Mouse (Mus musculus): ENCODE results near the gene Irx2.

DNA sequence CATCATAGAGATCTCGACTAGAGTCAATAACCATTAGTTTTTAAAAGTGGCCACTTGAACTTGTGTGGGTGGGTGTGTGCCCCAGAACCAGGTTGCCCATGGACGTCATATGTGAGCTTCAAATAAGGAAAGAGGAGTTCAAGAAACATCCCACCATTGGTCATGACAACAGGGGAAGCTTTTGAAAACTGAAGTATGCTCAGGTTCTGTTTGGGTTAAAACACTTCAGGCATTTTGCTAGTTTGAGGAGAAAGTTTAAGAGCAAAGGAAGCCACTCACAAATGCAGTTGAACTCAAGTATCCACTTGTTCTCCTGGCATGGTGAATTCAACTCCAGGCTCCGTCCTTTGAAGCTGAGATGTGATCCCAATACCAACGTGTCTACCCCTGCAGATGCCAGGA is 34.9 kb upstream of the Irx2 start:
- TF ChIP-seq CEBPB (IDR thresholded peaks at IDR 0.05; ENCODE audit: insufficient read depth, poor library complexity, severe bottlenecking) (no peak), TCF12 (IDR thresholded peaks at IDR 0.05; ENCODE audit: insufficient read depth, poor library complexity, severe bottlenecking) (no peak), MYOG (IDR thresholded peaks at IDR 0.05; ENCODE audit: control insufficient read depth in 1 of 3, insufficient read depth in 1 of 3, insufficient read length in 2 of 3, low read depth in 2 of 3) (no peak), MAX (IDR thresholded peaks at IDR 0.05; ENCODE audit: low read depth) (no peak), POLR2A (IDR thresholded peaks at IDR 0.05; ENCODE audit: insufficient read length, low read depth) (no peak), SRF (IDR thresholded peaks at IDR 0.05; ENCODE audit: control insufficient read depth, insufficient read length, low read depth) (no peak), POLR2AphosphoS2 (IDR thresholded peaks at IDR 0.05; ENCODE audit: insufficient read length, low read depth) (no peak), E2F4 (IDR thresholded peaks at IDR 0.05; ENCODE audit: insufficient read depth) (no peak)
